Mouse (Mus musculus): ENCODE measurements around the gene Slc35f3.

Slc35f3 gene

GRCm38 (mm10) chr8:126420834-126421233, 122.5 kb downstream of the Slc35f3 start:
- DNase-seq, result no peak

- peak; percentile 94 to 98 for DNase-seq
Measured at GRCm38 (mm10) chr8:126422174-126422919, 124.0 kb downstream of the Slc35f3 start, which contains the start of gene Coa6. Gene Coa6 (plus strand): TSS chr8:126422515.

GRCm38 (mm10) chr8:126422920-126423300, 124.6 kb downstream of the Slc35f3 start:
- DNase-seq, result no peak

- no peak for DNase-seq
Measured at GRCm38 (mm10) chr8:126424163-126424562, 125.8 kb downstream of the Slc35f3 start.

- no peak for DNase-seq
Measured at GRCm38 (mm10) chr8:126424946-126425345, 126.6 kb downstream of the Slc35f3 start.

GRCm38 (mm10) chr8:126429635-126430034, 131.3 kb downstream of the Slc35f3 start:
- no peak for DNase-seq

GRCm38 (mm10) chr8:126433827-126434226, 135.5 kb downstream of the Slc35f3 start:
- no peak for DNase-seq

GRCm38 (mm10) chr8:126438937-126439336, 140.6 kb downstream of the Slc35f3 start:
- DNase-seq, result no peak
